Mouse (Mus musculus): ENCODE data around the gene Becn1. TPM values are rescaled to one million over a fixed set of nuclear protein-coding genes. Genes with fewer than 3 reads are reported as not detected.
A peak's percentile ranks its signal among the peaks of the same experiment; 100 is the strongest.

Becn1 gene
- total RNA-seq, 2 experiments from 2014 or later, result 61.2 to 161 TPM

DNA sequence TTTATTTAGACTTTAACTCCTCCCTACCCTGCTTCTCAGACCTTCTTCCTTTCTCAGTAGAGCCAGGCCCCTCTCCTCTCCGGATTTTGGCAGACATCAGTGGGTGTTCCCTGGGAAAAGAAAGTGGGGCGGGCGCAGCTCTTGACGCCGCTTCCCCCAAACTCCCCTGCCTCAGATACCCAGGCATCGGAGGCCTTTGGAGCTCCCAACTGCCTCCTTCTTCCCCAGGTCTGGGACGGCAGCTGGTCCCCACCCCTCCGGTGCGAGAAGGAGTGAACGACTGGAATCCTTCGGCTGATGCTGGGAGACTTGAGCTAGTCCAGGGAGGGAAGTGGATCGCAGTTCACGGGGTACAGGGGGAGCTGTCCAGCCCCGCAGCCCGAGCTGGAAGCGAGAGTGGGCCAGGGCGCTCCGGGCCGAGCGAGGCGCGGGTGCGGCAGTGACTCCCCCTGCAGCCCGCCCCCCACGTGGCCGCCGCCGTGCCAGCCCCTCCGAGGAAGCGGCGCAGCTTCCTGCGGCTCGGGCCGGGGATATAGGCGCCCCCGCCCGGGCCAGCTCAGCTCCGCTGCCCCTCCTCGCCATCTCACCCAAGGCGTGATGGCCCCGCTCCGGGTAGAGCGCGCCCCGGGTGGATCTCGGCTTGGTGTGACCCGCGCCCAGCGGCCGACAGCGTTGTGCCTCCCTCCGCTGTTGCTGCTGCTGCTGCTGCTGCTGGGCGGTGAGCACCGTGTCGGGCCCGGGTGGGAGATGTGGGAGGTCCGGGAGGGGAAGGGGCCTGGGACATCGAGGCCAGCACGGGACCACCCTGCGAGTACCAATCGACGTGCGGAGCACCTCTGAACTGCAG, 56.0 kb downstream of the Becn1 start, which contains the start of gene Ramp2:
Ramp2 (plus strand) TSS at position 174 of the 847 bp plus-strand sequence.
- ATAC-seq (replicated peaks; ENCODE audit: poor library complexity), result peak; percentile 55

DNA sequence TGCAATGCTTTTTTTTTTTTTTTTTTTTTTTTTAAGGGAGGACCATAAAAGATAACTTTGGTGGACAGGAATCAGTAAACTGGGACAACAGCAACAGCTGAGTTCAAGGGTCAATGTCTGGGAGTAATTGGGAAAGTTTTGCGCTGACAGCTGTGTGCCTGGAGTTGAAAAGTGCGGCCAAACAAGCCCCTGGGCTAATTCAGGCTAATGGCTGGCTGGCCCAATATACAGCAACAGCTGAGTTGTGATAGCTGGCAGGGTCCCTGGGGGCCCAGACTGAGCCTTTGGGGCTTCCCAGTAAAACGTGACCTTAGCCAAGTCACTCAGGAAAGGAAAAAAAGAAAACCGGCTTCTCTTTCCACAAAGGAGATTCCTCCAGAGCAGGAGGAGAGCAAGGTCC, 57.0 kb downstream of the Becn1 start:
- ATAC-seq (replicated peaks; ENCODE audit: poor library complexity), result no peak

DNA sequence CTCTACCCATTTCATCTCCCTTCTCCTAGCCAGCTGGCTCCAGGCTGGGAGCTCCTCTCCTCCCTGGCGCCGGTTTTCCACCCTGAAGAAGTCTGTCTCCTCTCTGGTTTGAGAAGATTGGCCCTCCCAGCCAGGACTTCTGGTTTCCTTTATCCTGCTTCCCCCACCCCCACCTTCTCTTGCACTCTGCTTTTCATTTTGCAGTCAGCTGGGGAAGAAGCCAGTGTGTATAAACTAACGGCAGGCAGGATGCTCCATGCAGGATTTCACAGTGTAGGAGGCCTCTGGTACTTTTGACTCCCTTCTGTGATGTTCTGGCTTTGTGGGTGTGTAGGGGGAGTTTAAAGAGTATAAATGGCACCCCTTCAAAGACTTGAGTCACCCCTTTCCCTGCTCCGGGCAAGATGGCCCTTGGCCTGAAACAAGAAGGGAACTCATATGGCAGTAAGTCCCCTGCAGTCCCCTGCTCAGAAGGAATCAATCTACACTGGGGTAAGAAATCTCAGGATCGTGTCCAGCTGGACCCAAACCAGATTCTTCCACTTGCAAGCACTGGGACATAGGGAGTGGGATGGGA, 63.9 kb downstream of the Becn1 start:
- ATAC-seq (replicated peaks; ENCODE audit: poor library complexity), result no peak

DNA sequence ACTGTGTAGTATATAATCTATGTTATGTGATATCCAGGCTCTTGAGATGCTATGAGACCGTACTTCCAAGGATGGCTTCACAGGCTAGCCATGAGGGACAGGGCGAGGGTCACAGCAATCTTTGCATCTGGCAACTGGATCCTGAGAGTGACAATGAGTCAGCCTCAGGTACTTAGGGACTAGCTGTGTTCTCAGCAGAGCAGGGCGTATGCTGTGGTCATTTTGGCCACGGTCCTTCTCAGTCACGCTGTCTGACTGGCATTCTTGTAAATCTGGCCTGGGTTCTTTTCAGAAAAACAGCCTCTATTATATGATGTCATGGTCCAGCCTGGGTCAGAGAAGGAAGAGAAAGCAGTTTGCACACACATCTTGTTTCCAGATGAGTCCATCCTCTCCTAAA, 65.3 kb downstream of the Becn1 start:
- no peak for ATAC-seq (replicated peaks; ENCODE audit: poor library complexity)

Other genes with a start within 250 kb of the Becn1 start
Only the 30 nearest of the 31 such genes appear.
- gene Naglu, start 232.3 kb downstream of the Becn1 start, total RNA-seq (2015), result 6.0 and 8.4 TPM in 2 replicates
- 9.9 and 12.0 TPM in 2 replicates for gene Naglu, start 232.3 kb downstream of the Becn1 start, total RNA-seq (2017)
- 6.0 and 9.8 TPM in 2 replicates for gene Hsd17b1, start 223.9 kb downstream of the Becn1 start, total RNA-seq (2015)
- gene Hsd17b1, start 223.9 kb downstream of the Becn1 start, total RNA-seq (2017), result 3.2 and 5.2 TPM in 2 replicates
- gene Coasy, start 219.7 kb downstream of the Becn1 start, total RNA-seq (2015), result 19.8 and 28.1 TPM in 2 replicates
- gene Coasy, start 219.7 kb downstream of the Becn1 start, total RNA-seq (2017), result 28.0 and 31.7 TPM in 2 replicates
- 76.4 and 83.6 TPM in 2 replicates for gene Mlx, start 215.0 kb downstream of the Becn1 start, total RNA-seq (2015)
- 84.7 and 90.0 TPM in 2 replicates for gene Mlx, start 215.0 kb downstream of the Becn1 start, total RNA-seq (2017)
- gene Psmc3ip, start 206.8 kb downstream of the Becn1 start, total RNA-seq (2015), result 32.7 and 40.2 TPM in 2 replicates
- 58.6 and 67.8 TPM in 2 replicates for gene Psmc3ip, start 206.8 kb downstream of the Becn1 start, total RNA-seq (2017)
- gene Retreg3, start 182.4 kb downstream of the Becn1 start, total RNA-seq (2015), result 7.3 and 8.1 TPM in 2 replicates
- gene Retreg3, start 182.4 kb downstream of the Becn1 start, total RNA-seq (2017), result 24.0 and 25.7 TPM in 2 replicates
- 20.7 and 21.2 TPM in 2 replicates for gene Tubg1, start 182.3 kb downstream of the Becn1 start, total RNA-seq (2015)
- gene Tubg1, start 182.3 kb downstream of the Becn1 start, total RNA-seq (2017), result 41.4 and 43.3 TPM in 2 replicates
- gene Tubg2, start 146.4 kb downstream of the Becn1 start, total RNA-seq (2015), result not detected in 2 replicates
- gene Tubg2, start 146.4 kb downstream of the Becn1 start, total RNA-seq (2017), result not detected in 2 replicates
- gene Cntnap1, start 131.8 kb downstream of the Becn1 start, total RNA-seq (2015), result 0.51 and 0.77 TPM in 2 replicates
- gene Cntnap1, start 131.8 kb downstream of the Becn1 start, total RNA-seq (2017), result 0.34 and 0.87 TPM in 2 replicates
- 0.66 TPM in 1 of 2 replicates, not detected in the other for gene Plekhh3, start 130.9 kb downstream of the Becn1 start, total RNA-seq (2015)
- 0.14 and 1.0 TPM in 2 replicates for gene Plekhh3, start 130.9 kb downstream of the Becn1 start, total RNA-seq (2017)
- gene Ccr10, start 126.8 kb downstream of the Becn1 start, total RNA-seq (2015), result not detected in 2 replicates
- gene Ccr10, start 126.8 kb downstream of the Becn1 start, total RNA-seq (2017), result 0.41 TPM in 1 of 2 replicates, not detected in the other
- gene Ezh1, start 75.8 kb downstream of the Becn1 start, total RNA-seq (2015), result 13.8 and 15.8 TPM in 2 replicates
- gene Ezh1, start 75.8 kb downstream of the Becn1 start, total RNA-seq (2017), result 13.2 and 15.8 TPM in 2 replicates
- gene Ramp2, start 56.3 kb downstream of the Becn1 start, total RNA-seq (2015), result 0.88 TPM in 1 of 2 replicates, not detected in the other
- 1.9 TPM in 1 of 2 replicates, not detected in the other for gene Ramp2, start 56.3 kb downstream of the Becn1 start, total RNA-seq (2017)
- 261 and 263 TPM in 2 replicates for gene Vps25, start 48.6 kb downstream of the Becn1 start, total RNA-seq (2015)
- gene Vps25, start 48.6 kb downstream of the Becn1 start, total RNA-seq (2017), result 70.4 and 86.9 TPM in 2 replicates
- not detected in 2 replicates for gene Wnk4, start 41.7 kb downstream of the Becn1 start, total RNA-seq (2015)
- gene Wnk4, start 41.7 kb downstream of the Becn1 start, total RNA-seq (2017), result not detected in 2 replicates
- 1.1 and 2.0 TPM in 2 replicates for gene Cntd1, start 23.3 kb downstream of the Becn1 start, total RNA-seq (2015)
- 1.2 and 1.3 TPM in 2 replicates for gene Cntd1, start 23.3 kb downstream of the Becn1 start, total RNA-seq (2017)
- gene Coa3, start 23.2 kb downstream of the Becn1 start, total RNA-seq (2015), result 74.0 and 91.0 TPM in 2 replicates
- 43.7 and 47.8 TPM in 2 replicates for gene Coa3, start 23.2 kb downstream of the Becn1 start, total RNA-seq (2017)
- 208 and 220 TPM in 2 replicates for gene Psme3, start 13.9 kb upstream of the Becn1 start, total RNA-seq (2015)
- gene Psme3, start 13.9 kb upstream of the Becn1 start, total RNA-seq (2017), result 116 and 120 TPM in 2 replicates
- gene Aoc2, start 22.8 kb upstream of the Becn1 start, total RNA-seq (2015), result 1.5 and 2.0 TPM in 2 replicates
- gene Aoc2, start 22.8 kb upstream of the Becn1 start, total RNA-seq (2017), result 0.75 and 1.6 TPM in 2 replicates
- gene Aoc3, start 28.3 kb upstream of the Becn1 start, total RNA-seq (2015), result 0.15 and 0.29 TPM in 2 replicates
- gene Aoc3, start 28.3 kb upstream of the Becn1 start, total RNA-seq (2017), result not detected in 2 replicates
- not detected in 2 replicates for gene G6pc, start 65.3 kb upstream of the Becn1 start, total RNA-seq (2015)
- not detected in 2 replicates for gene G6pc, start 65.3 kb upstream of the Becn1 start, total RNA-seq (2017)
- gene Aarsd1, start 115.3 kb upstream of the Becn1 start, total RNA-seq (2015), result 41.4 and 52.1 TPM in 2 replicates
- 77.8 and 79.3 TPM in 2 replicates for gene Aarsd1, start 115.3 kb upstream of the Becn1 start, total RNA-seq (2017)
- gene Gm27029, start 122.5 kb upstream of the Becn1 start, total RNA-seq (2015), result 3.9 and 5.4 TPM in 2 replicates
- gene Gm27029, start 122.5 kb upstream of the Becn1 start, total RNA-seq (2017), result 0.25 and 1.6 TPM in 2 replicates
- 3.3 and 4.1 TPM in 2 replicates for gene Rundc1, start 122.8 kb upstream of the Becn1 start, total RNA-seq (2015)
- gene Rundc1, start 122.8 kb upstream of the Becn1 start, total RNA-seq (2017), result 4.5 and 4.7 TPM in 2 replicates
- gene Ptges3l, start 123.0 kb upstream of the Becn1 start, total RNA-seq (2015), result 0.17 and 0.42 TPM in 2 replicates
- 0.71 and 4.1 TPM in 2 replicates for gene Ptges3l, start 123.0 kb upstream of the Becn1 start, total RNA-seq (2017)
- gene Rpl27, start 140.0 kb upstream of the Becn1 start, total RNA-seq (2015), result 500 and 587 TPM in 2 replicates
- gene Rpl27, start 140.0 kb upstream of the Becn1 start, total RNA-seq (2017), result 3,389 and 3,728 TPM in 2 replicates
- 27.2 and 31.7 TPM in 2 replicates for gene Ifi35, start 146.1 kb upstream of the Becn1 start, total RNA-seq (2015)
- gene Ifi35, start 146.1 kb upstream of the Becn1 start, total RNA-seq (2017), result 31.1 and 32.6 TPM in 2 replicates
- 2.0 and 3.9 TPM in 2 replicates for gene Rnd2, start 162.7 kb upstream of the Becn1 start, total RNA-seq (2015)
- gene Rnd2, start 162.7 kb upstream of the Becn1 start, total RNA-seq (2017), result 1.00 and 3.9 TPM in 2 replicates
- 83.6 and 92.8 TPM in 2 replicates for gene Vat1, start 163.9 kb upstream of the Becn1 start, total RNA-seq (2015)
- gene Vat1, start 163.9 kb upstream of the Becn1 start, total RNA-seq (2017), result 47.9 and 50.0 TPM in 2 replicates
- gene Brca1, start 249.7 kb upstream of the Becn1 start, total RNA-seq (2015), result 25.1 and 31.4 TPM in 2 replicates
- gene Brca1, start 249.7 kb upstream of the Becn1 start, total RNA-seq (2017), result 36.0 and 47.2 TPM in 2 replicates

Measured in megakaryocyte progenitor cell, adult 5-6 weeks (primary cell).